Mouse (Mus musculus) brown adipose tissue, adult 24 weeks (tissue): ENCODE results near the gene Tubal3. TPM values are rescaled to one million over a fixed set of nuclear protein-coding genes. Genes with fewer than 3 reads are reported as not detected.
"Not testable (repeated sequence)": the region's sequence is repeated elsewhere in the genome, so short reads cannot be mapped to it uniquely, and the experiment has no call there.

Experiments
- H3K27ac ChIP-seq: fragments of 200-500 bp; replicated peaks from 2 replicates; pipeline ENCODE4 v1.5.1; 2012; ENCODE audit warnings: low read depth, mild to moderate bottlenecking, low read length
- H3K4me1 ChIP-seq: fragments of 200-500 bp; 2 replicates; pipeline ENCODE4 v1.6.1; 2012; ENCODE audit warnings: low read length, mixed read lengths; ENCODE audit not compliant: control insufficient read depth, insufficient read depth, insufficient read length
- H3K4me3 ChIP-seq: fragments of 200-500 bp; 2 replicates; pipeline ENCODE4 v1.5.1; 2012; ENCODE audit warnings: low read depth, mild to moderate bottlenecking, low read length, moderate library complexity; ENCODE audit not compliant: insufficient read depth
- polyA plus RNA-seq: library from polyadenylated mRNA; stranded (reverse); fragments of >200 nt; gene quantifications from 2 replicates; pipeline ENCODE4 v1.2.4, GENCODE M21; 2012; ENCODE audit not compliant: missing spikeins, insufficient read depth, insufficient read length

Gene Tubal3
- polyA plus RNA-seq, 1 experiment = not detected

- Histone ChIP-seq H3K27ac (no peak overlapping the region), H3K4me3 (no peak overlapping the region), H3K4me1 (peaks cover 7% of the 10 kb centered on the region; the same call in 1 of the 2 replicates)
Measured at GRCm38 (mm10) chr13:3896032-3896431, 22.0 kb upstream of the Tubal3 start.

GRCm38 (mm10) chr13:3896913-3897312 is 21.2 kb upstream of the Tubal3 start:
- H3K4me3 ChIP-seq = no peak overlapping the region
- H3K4me1 ChIP-seq = 0 out of 2 replicates have a peak, but pooled peaks cover 2% of the 10 kb centered on the region
- no peak overlapping the region for H3K27ac ChIP-seq

- H3K4me3 ChIP-seq, H3K4me1 ChIP-seq, H3K27ac ChIP-seq: not testable (repeated sequence)
Measured at GRCm38 (mm10) chr13:3898202-3898601, 19.9 kb upstream of the Tubal3 start.

GRCm38 (mm10) chr13:3899301-3899700 is 18.8 kb upstream of the Tubal3 start:
- Histone ChIP-seq H3K4me1 (0 out of 2 replicates have a peak, but pooled peaks cover 2% of the 10 kb centered on the region), H3K4me3 (no peak overlapping the region), H3K27ac (no peak overlapping the region)

- no peak overlapping the region for H3K27ac ChIP-seq
- H3K4me3 ChIP-seq = no peak overlapping the region
- no peaks in the 10 kb centered on the region for H3K4me1 ChIP-seq
Measured at GRCm38 (mm10) chr13:3907151-3907696, 10.8 kb upstream of the Tubal3 start.

GRCm38 (mm10) chr13:3908262-3908661 is 9.8 kb upstream of the Tubal3 start:
- H3K4me1 ChIP-seq = no peaks in the 10 kb centered on the region
- H3K27ac ChIP-seq = no peak overlapping the region
- no peak overlapping the region for H3K4me3 ChIP-seq

GRCm38 (mm10) chr13:3910356-3910755 is 7.7 kb upstream of the Tubal3 start:
- no peak overlapping the region for H3K4me3 ChIP-seq
- H3K27ac ChIP-seq = no peak overlapping the region
- H3K4me1 ChIP-seq = no peaks in the 10 kb centered on the region

- H3K4me3 ChIP-seq = no peak overlapping the region
Measured at GRCm38 (mm10) chr13:3913504-3913903, 4.6 kb upstream of the Tubal3 start.

GRCm38 (mm10) chr13:3924483-3924882 is 6.4 kb downstream of the Tubal3 start:
- Histone ChIP-seq H3K4me1 (no peaks in the 10 kb centered on the region), H3K4me3 (no peak overlapping the region), H3K27ac (no peak overlapping the region)

More at GRCm38 (mm10) chr13:3913504-3913903, 4.6 kb upstream of the Tubal3 start:
- H3K27ac ChIP-seq = no peak overlapping the region
- H3K4me1 ChIP-seq = no peaks in the 10 kb centered on the region

GRCm38 (mm10) chr13:3925632-3926031 is 7.6 kb downstream of the Tubal3 start:
- Histone ChIP-seq H3K27ac (no peak overlapping the region), H3K4me3 (no peak overlapping the region), H3K4me1 (no peaks in the 10 kb centered on the region)

- Histone ChIP-seq H3K4me3 (no peak overlapping the region), H3K4me1 (no peaks in the 10 kb centered on the region), H3K27ac (no peak overlapping the region)
Measured at GRCm38 (mm10) chr13:3926046-3926445, 8.0 kb downstream of the Tubal3 start.

GRCm38 (mm10) chr13:3944699-3945098 is 26.6 kb downstream of the Tubal3 start:
- Histone ChIP-seq H3K4me3 (no peak overlapping the region), H3K4me1 (no peaks in the 10 kb centered on the region), H3K27ac (no peak overlapping the region)

GRCm38 (mm10) chr13:3945249-3945648 is 27.2 kb downstream of the Tubal3 start, which contains the start of gene Ucn3:
Gene Ucn3, minus strand, starts transcription at chr13:3945349.
- H3K27ac ChIP-seq = no peak within 1 kb of the TSS
- H3K4me3 ChIP-seq = no peak within 1 kb of the TSS
- H3K4me1 ChIP-seq = no peaks in the 10 kb centered on the region

- no peak overlapping the region for H3K4me3 ChIP-seq
- H3K4me1 ChIP-seq = no peaks in the 10 kb centered on the region
- no peak overlapping the region for H3K27ac ChIP-seq
Measured at GRCm38 (mm10) chr13:3947267-3947666, 29.2 kb downstream of the Tubal3 start.

- Histone ChIP-seq H3K4me3 (no peak overlapping the region), H3K27ac (no peak overlapping the region), H3K4me1 (no peaks in the 10 kb centered on the region)
Measured at GRCm38 (mm10) chr13:3949477-3949876, 31.4 kb downstream of the Tubal3 start.

GRCm38 (mm10) chr13:3951198-3951914 is 33.3 kb downstream of the Tubal3 start:
- Histone ChIP-seq H3K4me3 (no peak overlapping the region), H3K27ac (no peak overlapping the region), H3K4me1 (no peaks in the 10 kb centered on the region)
